Mouse (Mus musculus) neural tube, embryonic 10.5 days (tissue): ENCODE results near the gene Rlbp1.
A peak's percentile ranks its signal among the peaks of the same experiment; 100 is the strongest.

Experiments
- DNase-seq: peaks from one replicate; pipeline ENCODE4 v3.0.0-alpha.2; 2017; ENCODE audit warnings: low spot score; ENCODE audit errors: extremely low spot score

Rlbp1 gene

DNA sequence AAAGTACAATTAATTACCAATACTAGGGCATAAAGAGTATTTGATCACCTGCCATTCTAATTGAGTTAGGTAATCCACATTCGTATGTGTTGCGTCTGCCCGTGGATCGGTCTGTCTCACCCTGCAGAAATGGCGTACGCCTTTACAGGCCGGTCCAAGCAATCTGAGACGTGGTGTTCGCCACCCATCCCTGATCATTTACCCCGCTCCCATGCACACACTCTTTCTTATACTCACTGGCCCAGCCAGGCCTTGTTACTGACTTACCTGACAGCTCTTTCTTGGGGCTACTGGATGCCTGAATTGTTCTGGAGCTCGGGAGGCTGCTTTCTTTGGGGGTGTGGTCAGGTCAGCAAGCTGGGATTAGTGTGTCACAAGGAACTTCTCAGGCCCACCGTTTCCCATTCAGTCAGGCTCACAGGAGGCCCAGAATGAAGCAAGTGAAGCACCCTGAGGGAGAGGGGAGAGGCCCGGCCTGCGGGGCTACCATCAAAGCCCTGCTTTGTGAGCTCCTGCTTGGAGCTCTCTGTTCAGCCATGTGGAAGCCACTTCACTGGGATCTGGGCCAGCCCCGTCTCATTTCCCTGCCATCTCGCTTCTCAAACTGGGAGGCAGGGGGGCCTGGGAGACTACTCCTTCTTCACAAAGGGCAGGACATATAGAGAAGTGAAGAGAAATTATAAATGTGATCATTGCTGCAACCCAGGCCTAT, at the start of gene Rlbp1:
Rlbp1 (minus strand) TSS at position 627 of the 712 bp plus-strand sequence.
- no peak for DNase-seq

DNA sequence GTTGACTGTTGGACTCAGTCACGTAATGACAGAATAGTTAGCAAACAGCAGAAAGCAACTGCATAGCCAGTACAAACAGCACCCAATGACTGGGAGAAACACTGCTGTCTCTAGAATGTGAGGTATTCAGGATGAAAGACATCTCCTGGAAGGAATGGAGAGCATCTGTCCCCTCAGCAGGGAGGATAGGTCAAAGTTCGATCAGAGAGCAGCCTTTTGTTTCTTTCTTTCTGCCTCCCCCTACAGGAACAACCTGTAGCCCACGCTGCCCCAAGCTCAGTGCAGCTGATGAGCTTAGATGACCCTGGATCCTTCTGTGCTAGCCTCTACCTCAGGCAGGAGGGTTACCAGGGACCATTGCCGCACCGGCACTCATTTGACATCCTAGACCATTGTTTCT, 41.4 kb upstream of the Rlbp1 start:
- DNase-seq, result no peak

DNA sequence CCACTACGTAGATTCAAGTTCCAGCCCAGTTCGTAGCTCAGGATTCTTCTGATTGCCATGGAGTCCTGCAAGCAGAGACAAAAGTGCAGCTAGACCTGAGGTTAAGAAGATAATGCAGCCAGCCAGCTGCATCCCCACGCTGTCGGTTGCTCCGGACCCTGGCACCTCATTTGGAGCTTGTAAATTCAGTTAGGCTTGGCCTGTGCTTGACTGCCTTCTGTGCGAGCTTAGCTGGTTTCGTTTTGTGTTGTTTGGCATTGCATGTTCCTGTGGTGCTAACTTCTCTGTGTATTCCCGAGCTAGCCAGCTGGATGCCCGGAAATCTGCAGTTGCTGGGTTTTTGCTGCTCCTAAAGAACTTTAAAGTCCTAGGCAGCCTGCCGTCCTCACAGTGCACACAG, 39.0 kb upstream of the Rlbp1 start:
- DNase-seq, result no peak

DNA sequence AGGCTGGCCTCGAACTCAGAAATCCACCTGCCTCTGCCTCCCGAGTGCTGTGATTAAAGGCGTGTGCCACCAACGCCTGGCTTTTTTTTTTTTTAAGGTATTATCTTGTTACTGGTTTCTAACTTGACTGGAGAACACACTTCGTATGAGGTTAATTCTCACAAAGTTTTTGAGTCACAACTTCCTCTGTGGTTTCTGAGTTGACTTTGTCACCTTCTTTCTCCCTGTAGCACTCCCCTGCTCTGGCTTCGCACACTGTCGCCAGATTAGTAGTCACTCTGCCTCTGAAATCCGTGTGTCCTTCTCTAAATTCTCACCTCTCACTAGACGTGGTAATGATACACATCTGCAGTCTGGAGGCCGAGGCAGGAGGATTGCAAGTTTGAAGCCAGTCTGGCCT, 36.0 kb upstream of the Rlbp1 start:
- no peak for DNase-seq

DNA sequence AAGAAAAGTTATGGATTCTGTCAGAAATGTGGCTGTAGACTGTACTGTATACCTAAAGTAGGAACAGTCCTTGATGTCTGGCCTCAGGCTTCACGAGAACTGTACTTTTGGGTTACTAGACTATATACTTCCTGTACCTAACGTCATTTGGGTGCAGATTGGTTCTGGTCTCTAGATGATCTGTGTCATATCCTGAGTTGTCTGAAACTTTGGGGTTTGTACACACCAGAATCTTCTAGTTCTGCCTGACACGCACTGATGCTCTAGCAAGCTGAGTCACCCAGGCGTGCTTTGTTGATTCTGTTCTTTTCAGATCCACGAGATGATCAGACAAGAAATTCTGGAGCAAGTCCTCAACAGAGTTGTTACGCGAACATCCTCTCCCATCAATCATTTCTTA, 33.1 kb upstream of the Rlbp1 start:
- DNase-seq, result no peak

DNA sequence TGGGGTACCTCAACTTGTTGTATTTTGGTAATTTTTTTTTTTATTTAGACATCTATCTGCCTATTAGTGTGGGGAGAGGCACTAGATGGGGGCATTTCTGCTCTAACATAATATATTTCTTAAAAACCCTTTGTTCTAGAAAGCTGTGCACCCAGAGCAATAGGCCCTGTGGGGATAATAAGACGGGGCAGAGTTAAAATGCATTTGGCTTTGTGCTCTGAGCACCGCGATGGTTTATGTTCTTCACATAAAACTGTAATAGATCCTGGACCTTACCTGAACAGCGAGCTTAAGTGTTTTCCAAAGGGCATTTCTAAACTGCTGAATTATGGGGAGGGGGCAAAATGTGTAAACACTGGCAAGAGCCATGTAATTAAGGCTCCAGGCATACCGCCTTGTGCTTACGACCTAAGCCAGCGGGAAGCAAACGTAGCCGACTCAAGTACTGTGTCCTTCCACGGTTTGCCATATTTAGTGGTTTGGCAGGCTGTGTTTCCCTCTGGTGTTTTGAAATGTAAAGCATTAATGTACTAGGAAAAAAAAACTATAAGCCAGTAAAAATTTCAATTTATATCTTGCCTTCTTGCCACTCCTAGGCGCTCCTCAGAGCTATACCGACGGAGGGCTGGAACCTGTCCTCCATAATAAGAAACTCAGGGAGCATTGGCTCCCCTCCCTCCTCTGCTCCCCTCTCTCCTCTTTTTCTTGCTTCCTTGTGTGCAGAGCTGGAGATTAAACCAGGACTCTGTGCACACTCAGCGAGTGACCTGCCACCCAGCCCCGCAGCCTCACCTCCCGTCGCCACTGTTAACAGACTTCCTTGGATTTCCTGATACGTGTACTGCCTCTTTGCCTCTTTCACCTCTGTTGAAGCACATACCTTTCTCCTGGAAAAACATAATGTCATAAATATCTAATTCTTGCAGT, 27.9 kb upstream of the Rlbp1 start:
- no peak for DNase-seq

DNA sequence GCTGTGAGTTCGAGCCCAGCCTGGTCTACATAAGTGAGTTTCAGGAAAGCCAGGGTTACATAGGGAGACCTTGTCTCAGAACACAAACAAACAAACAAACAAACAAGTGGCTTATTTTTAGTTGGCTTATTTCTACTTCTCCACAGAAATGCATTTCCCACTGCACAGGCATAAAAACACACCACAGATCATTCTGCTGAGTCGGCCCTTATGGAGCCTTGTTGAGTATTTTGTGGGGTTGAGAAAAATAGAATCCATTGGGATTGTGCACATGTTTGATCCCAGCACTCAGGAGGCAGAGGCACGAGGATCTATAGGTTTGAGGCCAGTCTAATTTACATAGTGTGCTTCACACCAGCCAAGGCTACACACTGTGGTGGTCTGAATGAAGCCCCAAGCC, 13.4 kb upstream of the Rlbp1 start:
- no peak for DNase-seq

DNA sequence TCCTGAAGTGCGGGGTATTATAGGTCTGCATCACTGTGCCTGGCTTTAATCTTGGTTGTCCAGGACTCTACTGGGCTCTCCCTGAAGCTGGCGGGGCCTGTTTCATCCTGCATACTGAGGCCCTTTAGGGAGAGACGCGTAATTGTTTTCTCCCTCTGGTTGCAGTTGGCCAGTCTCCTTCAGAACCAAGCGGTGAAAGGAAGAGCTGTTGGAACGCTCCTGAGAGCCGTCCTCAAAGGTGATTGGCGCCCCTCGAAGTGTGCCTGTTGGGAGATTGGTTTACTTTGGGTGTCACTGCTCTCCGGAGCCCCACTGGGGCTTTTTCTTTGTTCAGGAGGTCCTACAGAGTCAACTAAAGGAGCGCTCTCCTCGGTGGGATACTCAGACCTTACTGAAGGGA, 12.1 kb upstream of the Rlbp1 start:
- DNase-seq, result no peak

DNA sequence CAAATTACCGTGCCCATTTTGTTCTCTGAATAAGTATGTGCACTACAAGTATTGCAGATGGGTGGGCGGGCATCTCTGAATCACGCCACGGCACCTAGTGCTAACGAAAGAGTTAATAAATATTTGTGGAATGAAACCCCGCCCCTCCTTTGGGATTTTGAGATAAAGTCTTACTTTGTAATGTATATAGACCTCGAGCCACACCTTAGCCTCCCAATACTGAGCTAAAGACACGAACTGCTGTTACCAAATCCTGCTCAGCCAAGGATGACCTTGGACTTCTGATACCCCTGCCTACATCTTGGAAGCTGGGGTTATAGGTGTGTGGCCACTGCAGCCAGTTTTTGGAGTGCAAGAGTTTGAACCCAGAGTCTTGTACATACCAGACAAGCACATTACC, 11.6 kb upstream of the Rlbp1 start:
- no peak for DNase-seq

DNA sequence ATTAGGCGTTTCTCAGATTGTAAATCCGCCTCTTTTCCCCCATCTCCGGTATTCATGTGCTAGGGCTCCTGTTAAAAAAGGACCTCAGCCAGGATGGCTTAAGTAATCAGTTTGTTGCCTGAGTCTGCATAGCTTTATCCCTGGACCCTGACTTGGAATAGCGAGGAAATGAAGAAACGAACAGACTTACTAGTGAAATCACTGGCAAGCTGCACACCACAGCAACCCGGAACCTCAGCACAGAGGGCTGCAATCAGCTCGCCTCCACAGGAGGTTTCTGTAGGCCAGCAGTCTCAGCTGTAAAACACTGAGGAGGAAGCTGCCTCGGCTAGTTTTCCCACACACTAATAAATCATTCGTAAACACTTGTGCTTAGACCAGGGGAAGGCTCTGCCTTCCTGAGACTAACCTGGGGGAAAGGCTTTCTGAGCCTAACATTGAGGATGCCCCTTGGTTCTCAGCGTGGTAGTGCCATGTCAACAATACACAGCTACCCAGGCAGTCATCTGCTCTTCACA, 10.7 kb upstream of the Rlbp1 start:
- no peak for DNase-seq

DNA sequence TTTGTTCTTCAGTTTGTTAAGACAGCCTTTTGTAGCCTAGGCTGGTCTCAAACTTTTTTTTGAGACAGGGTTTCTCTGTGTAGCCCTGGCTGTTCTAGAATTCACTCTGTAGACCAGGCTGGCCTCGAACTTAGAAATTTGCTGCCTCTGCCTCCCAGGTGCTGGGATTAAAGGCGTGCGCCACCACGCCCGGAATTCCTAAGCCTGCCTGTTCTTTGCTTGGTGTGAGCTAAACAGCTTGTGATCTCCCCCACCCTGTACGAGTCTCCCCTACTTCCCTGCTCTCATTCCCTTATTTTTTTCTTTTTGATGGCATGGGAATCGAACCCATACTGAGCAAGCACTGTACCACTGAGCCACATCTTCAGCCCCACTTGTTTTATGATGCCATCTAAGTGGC, 8.3 kb upstream of the Rlbp1 start:
- DNase-seq, result no peak

DNA sequence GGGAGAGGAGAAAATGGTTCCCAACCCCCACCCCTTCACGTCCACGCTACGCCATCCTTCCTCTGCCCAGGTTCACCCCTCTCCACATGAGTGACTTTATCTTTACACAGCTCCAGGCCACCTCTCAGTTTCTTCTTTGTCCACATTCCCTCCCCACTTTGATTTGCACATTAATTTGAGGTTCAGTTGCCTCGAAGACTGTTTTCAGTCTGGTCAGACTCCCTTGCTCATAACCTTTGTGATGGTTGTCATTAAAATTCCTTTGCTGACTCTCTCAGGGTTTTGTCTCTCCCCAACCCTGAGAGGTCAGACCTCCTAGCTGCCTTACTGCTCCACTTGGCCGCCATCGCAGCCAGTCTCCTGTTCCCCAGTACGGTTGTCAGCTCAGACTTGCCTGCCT, 7.8 kb upstream of the Rlbp1 start:
- DNase-seq, result no peak

DNA sequence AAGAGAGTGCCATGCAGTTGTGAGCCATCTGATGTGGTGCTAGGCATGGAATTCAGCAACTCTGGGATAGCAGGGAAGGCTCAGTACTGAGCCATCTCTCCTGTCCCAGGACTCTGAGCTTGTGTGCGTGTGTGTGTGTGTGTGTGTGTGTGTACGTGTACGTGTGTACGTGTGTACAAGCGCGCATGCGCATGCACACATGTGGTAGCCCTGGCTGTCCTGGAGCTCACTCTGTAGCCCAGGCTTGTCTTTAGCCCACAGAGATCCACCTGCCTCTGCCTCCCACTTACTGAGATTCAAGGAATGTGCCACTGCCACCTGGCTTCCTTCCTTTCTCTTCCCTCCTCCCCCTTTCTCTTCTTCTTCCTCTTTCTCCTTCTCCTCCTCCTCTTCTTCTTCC, 7.1 kb upstream of the Rlbp1 start:
- no peak for DNase-seq

DNA sequence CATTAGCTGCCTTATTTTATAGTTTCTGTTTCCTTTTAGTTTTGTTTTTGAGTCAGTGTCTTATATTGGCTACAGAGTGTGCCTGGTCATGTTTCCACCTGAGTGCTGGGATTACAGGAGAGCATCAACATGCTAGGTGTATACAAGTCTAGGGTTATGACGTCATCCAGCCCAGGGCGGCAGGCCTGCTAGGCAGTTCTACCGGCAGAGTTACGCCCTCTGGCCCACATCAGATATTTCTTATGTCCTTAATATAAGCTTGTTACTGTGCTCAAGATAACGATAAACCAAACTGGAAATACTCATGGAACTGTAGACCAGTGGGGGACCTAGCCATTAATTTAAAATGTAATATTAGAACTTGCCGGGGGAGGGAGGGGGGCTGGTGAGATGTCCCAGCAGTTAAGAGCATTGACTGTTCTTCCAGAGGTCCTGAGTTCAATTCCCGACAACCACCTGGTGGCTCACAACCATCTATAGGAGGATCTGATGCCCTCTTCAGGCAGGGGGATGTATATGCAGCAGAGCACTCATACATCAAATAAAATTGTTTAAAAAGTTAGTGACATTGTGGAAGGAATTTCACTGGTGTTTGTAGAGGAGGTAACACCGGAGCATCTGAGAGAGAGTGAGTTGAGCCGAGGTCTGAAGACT, 6.1 kb upstream of the Rlbp1 start:
- DNase-seq, result no peak

DNA sequence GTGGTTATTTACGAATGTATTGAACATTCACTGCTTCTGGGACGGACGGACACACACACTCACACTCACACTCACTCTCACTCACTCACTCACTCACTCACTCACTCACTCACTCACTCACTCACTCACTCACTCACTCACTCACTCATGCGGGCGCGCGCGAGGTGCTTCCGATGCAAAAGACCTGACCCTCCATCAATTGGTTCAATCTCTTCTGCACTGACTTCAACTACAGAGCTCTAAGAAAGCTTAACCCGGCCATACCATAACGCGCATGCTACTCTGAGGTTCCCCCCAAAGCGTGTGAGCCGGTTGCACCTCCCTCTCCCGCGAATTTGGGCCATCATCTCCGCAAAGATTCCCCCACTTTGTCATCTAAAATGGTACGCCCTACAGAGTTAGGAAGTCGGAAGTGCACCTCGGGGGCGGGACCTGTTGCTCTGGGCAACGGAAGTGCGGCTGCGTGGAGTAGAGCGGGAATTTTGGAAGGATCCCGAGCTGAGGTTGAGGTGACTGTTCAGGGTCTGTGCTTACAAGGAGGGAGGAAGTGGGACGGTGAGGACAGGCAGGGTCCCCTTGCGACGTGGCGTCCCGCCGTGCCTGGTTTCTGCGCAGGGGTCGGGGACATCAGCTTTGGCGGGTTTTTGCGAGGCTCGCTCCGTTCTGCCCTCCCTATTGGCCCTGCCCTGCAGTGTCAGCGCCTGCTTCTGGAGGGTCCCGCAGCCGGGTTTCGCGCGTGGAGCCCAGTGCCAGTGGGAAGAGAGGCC, 5.2 kb upstream of the Rlbp1 start, which contains the start of gene Fanci:
Fanci (plus strand) TSS at position 47 of the 767 bp plus-strand sequence.
- peak; percentile 99 for DNase-seq

DNA sequence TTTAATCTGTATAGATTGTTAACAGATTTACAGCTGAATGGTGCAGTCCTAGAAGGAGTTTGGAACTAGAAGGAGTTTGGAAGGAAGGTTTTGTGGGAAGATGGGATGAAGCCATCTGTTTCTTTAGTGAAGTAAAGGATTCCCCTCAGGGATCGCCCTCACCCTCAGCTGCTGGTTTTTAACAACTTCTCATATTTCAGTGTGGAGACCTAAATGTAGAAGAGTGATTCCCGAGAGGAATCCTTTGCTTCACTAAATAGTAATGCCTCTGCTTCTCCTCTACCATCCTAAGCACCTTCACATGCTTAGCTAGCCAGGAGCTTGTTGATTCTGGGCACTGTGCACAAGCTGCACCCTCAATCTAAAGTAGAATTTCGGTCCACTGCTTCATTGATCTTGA, 4.6 kb upstream of the Rlbp1 start:
- no peak for DNase-seq

DNA sequence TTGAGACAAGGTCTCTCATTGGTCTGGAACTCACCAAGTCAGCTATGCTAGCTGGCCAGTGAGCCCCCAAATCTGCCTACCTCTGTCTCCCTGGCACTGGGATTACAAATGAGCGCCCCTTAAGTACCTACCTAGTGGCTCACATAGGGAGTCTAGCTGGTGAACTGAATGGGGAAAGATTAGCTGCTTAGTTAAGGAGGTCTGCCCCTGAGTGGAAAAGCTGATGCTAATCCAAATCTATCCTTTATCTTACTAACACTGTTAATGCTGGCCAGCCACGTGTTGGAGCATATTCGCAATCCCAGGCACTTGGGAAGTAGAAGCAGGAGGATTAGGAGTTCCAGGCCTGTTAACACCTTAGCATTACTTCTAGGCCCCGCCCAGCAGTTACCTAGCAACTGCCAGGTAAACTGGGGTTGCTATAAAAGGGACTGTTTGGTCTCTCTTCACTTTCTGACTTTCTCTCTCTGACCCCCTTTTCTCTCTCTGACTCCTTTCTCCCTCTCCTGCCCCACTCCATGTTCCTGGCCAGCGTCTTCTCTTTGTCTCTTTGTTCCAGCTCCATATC, 3.4 kb upstream of the Rlbp1 start:
- no peak for DNase-seq

DNA sequence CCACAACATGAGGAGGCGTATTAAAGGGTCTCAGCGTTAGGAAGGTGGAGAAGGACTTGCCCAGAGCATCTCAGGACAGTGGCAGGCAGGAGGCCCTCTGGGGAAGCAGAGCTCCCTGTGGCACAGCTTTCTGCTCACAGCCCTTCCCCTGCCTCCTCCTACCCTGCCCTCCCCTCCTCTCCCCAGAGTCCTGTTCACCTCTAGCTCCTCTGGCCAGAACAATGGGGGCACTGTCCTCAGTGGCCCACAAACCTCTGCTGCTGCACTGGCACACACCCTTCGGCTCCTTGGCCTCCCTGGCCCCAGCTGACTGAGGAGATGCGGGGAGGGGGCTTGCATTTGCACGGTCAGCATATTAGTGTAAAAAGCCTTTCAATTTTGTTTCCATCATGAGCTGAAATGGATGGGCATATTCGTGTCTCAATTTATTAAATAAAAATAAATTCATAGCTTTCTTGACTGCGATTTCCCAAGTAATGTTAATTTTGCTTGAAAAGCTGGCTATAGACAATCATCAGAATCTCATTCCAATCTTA, 1.9 kb upstream of the Rlbp1 start:
- DNase-seq, result no peak

DNA sequence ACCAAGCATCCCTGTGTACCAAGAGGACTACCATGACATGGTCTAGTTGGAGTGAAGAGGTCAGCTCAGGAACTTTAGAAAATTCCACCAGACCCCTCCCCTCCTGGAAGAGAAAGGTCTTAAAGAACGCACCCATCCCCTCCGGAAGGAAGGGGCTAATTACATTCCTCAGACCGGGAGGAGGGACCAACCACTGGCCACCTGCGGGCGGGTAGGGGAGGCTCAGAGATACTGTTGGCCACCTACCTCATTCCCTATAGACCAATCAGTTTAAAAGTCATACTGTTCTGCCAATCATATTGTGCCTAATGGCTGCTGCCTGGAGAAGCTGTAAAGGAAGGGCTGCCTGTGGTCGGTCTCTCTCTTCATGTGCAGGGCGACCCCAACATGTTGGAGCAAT, 1.1 kb upstream of the Rlbp1 start:
- DNase-seq, result no peak

DNA sequence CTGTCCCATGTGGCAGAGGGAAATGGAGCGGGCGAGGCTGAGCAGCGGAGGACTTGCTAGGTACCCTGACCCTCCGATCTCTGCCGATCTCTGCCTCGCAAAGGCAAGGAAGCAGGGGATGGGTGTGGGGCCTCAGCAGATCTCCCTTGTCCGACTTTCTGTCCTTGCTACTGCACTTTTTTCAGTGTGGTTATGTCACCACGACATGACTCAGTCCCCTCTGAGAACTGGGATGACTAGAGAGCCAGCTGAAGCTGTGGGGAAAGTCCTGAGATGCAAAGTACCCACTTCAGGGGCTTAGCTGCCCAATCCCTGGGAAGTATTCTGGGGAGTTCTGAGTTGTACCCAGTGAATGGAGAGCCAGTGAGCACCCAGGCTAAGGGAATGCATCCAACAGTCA, 292 bp upstream of the Rlbp1 start:
- DNase-seq, result no peak
